Mouse (Mus musculus) liver, adult 2 months (tissue): Measurements from ENCODE around the gene Scpep1.

ENCODE experiments used
- CTCF ChIP-seq: fragments of 200-500 bp; IDR thresholded peaks from 2 replicates; pipeline ENCODE4 v1.5.1; 2011; ENCODE audit warnings: low read depth, low read length, control low read depth
- POLR2A ChIP-seq: fragments of 200-500 bp; IDR thresholded peaks from 2 replicates; pipeline ENCODE4 v1.6.1; 2011; ENCODE audit warnings: low read length, control low read depth; ENCODE audit not compliant: insufficient read depth; ENCODE audit errors: extremely low read depth

DNA sequence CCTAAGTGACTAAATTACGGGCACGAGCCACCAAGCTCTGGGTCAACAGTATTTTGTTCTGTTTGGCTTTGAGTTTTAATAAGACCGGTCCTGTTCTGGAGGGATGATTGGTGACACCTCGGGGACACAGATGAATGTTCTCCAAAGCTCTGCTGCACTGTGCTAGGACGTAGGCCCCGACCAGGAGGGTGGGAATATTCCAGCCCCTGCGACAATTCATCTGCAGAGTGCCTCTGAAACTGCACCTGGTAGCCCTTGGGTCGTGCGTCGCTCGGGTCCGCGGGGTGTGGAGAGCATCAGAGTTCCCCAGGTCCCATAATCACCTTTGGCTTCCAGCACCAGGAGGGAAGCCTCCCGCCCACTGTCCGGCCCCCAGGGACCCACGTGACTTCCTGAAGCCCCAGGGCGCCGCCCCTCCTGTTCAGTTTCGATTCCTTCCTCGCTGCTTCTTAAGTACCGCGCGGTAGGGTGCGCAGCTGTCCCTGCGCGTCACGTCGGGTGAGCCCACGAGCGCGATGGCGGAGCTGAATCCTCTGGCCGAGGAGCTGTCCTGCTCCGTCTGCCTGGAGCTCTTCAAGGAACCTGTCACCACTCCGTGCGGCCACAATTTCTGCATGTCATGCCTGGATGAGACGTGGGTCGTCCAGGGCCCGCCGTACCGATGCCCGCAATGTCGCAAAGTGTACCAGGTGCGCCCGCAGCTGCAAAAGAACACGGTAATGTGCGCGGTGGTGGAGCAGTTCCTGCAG, 43.9 kb upstream of the Scpep1 start, which contains the start of gene Trim25:
- TF ChIP-seq CTCF = no peak
- TF ChIP-seq POLR2A = peak; percentile 99
